Mouse (Mus musculus) liver, adult 2 months (tissue): ENCODE measurements around the gene Itpka.

Source experiments
- CTCF ChIP-seq: fragments of 200-500 bp; IDR thresholded peaks from 2 replicates; pipeline ENCODE4 v1.5.1; 2011; ENCODE audit warnings: low read depth, low read length, control low read depth
- POLR2A ChIP-seq: fragments of 200-500 bp; IDR thresholded peaks from 2 replicates; pipeline ENCODE4 v1.6.1; 2011; ENCODE audit warnings: low read length, control low read depth; ENCODE audit not compliant: insufficient read depth; ENCODE audit errors: extremely low read depth

DNA sequence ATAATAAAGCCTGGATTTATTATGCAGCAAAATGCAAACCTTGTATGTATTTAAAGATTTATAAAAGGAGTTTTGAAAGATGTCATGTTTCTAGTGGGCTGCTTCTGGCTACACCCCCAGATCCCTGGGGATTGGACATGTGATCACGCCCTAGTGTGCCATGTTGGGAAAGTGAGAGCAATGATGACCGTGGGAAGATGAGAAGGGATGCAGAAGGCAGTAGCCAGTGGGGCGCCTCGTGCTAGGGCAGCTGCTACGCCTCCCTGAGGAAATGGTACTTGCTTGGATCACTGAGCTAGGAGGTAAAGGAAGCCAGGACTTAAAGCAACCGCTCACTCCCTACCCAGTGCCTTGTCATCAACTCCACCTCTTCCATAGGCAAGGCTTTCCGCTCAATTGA lies 5.4 kb downstream of the Itpka start:
- TF ChIP-seq CTCF (no peak), POLR2A (no peak)
